Mouse (Mus musculus) intestine, postnatal 0 days (tissue): ENCODE measurements around the gene Maml3. TPM values are rescaled to one million over a fixed set of nuclear protein-coding genes. Genes with fewer than 3 reads are reported as not detected.

ENCODE experiments used
- ATAC-seq: fragments of 200-750 bp; cut with Nextera tagmentation; 2 replicates; pipeline ENCODE4 v1.8.0; 2017; ENCODE audit warnings: mild to moderate bottlenecking, moderate TSS enrichment, moderate library complexity
- H3K27ac ChIP-seq: fragments of 300-500 bp; sonication (generic); 2 replicates; pipeline ENCODE4 v1.5.1; 2014; ENCODE audit warnings: mild to moderate bottlenecking, low read depth, low read length, moderate library complexity
- H3K27me3 ChIP-seq: fragments of 300-500 bp; sonication (generic); replicated peaks from 2 replicates; pipeline ENCODE4 v1.6.1; 2014; ENCODE audit warnings: low read length, mixed read lengths; ENCODE audit not compliant: control insufficient read depth, insufficient read depth
- H3K36me3 ChIP-seq: fragments of 300-500 bp; sonication (generic); 2 replicates; pipeline ENCODE4 v1.6.1; 2014; ENCODE audit warnings: mild to moderate bottlenecking, moderate library complexity; ENCODE audit not compliant: control insufficient read depth, insufficient read depth
- H3K4me1 ChIP-seq: fragments of 300-500 bp; sonication (generic); replicated peaks from 2 replicates; pipeline ENCODE4 v1.6.1; 2014; ENCODE audit warnings: antibody characterized with exemption, low read length, mixed read lengths; ENCODE audit not compliant: control insufficient read depth, insufficient read depth
- H3K4me2 ChIP-seq: fragments of 300-500 bp; sonication (generic); replicated peaks from 2 replicates; pipeline ENCODE4 v1.6.1; 2014; ENCODE audit warnings: low read depth, mild to moderate bottlenecking, moderate library complexity
- H3K4me3 ChIP-seq: fragments of 300-500 bp; sonication (generic); 2 replicates; pipeline ENCODE4 v1.5.1; 2014; ENCODE audit warnings: low read depth, low read length
- H3K9ac ChIP-seq: fragments of 300-500 bp; sonication (generic); 2 replicates; pipeline ENCODE4 v1.6.1; 2014; ENCODE audit warnings: mild to moderate bottlenecking, low read depth, low read length
- H3K9me3 ChIP-seq: fragments of 300-500 bp; sonication (generic); 2 replicates; pipeline ENCODE4 v1.6.1; 2016; ENCODE audit warnings: mixed run types; ENCODE audit not compliant: control insufficient read depth
- CTCF ChIP-seq: sonication (generic); IDR thresholded peaks from 2 replicates; pipeline ENCODE4 v1.5.1; 2016; ENCODE audit warnings: low read depth, mild to moderate bottlenecking, control low read depth, antibody characterized with exemption, moderate library complexity
- WGBS: fragments of 180-500 bp; shearing (Covaris S2); extraction: QIAGEN DNeasy Blood & Tissue Kit; methylation state at CpG from one replicate; pipeline ENCODE4 v1.1.7; 2014; 5-methylcytosine and 5-hydroxymethylcytosine counted together
- polyA plus RNA-seq: library from polyadenylated mRNA; unstranded; fragments of >200 nt; fragmentation: Nextera tagmentation; extraction: Ambion mirVana; gene quantifications from 2 replicates; pipeline ENCODE4 v1.2.1, GENCODE M21; 2015

Maml3 gene
- polyA plus RNA-seq, 1 experiment from 2014 or later = 2.0 TPM

DNA sequence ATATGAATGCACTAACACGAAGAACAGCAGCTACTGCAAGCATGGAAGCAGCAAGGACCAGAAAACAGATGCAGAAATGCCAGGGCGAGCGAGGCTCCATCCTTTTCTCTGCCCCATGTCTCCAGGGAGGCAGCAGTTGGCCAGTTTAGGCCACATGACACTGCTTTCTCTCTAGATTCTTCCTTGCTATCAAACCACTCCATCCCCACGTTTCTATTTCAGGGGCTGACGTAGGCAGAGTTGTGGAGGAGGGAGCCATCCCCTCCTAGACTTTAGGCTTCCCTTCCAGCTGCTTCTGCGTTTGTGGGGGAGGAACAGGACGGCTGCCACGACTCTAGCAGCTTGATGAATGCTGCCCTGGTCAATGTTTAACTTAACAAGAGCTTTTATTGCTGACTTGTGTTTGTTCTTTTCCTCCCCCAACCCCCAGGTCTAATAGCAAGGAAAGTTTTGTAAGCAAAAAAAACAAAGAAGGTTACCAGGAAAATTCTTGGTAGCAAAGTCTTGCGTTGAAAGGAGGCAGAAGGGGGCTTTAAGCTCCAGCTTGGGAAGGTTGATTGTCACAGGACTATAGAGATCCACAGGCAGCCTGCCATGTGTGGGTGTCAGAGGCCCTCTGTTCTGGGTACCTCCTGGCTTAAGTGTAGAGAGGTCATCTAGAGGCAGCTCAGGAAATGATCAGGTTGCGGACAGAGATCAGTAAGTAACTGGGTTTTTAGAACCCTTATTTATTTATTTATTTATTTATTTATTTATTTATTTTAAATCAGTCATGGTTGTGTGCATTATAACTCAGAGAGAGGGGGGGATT is 188.6 kb downstream of the Maml3 start:
- ATAC-seq = peak; percentile 80
- H3K9ac ChIP-seq = no peak overlapping the region
- no peak for TF ChIP-seq CTCF
- H3K9me3 ChIP-seq = no peaks in the 10 kb centered on the region
- peak overlapping the region; percentile 59 for H3K4me2 ChIP-seq
- H3K4me1 ChIP-seq = peaks cover 10% of the 10 kb centered on the region
- H3K27me3 ChIP-seq = no peaks in the 10 kb centered on the region
- peak overlapping the region; percentile 16; the same call in 1 of the 2 replicates for H3K4me3 ChIP-seq
- WGBS = 11% methylated on average over 10 of the region's 10 CpGs
- peak overlapping the region; percentile 66 for H3K27ac ChIP-seq
- H3K36me3 ChIP-seq = no peaks in the 10 kb centered on the region

DNA sequence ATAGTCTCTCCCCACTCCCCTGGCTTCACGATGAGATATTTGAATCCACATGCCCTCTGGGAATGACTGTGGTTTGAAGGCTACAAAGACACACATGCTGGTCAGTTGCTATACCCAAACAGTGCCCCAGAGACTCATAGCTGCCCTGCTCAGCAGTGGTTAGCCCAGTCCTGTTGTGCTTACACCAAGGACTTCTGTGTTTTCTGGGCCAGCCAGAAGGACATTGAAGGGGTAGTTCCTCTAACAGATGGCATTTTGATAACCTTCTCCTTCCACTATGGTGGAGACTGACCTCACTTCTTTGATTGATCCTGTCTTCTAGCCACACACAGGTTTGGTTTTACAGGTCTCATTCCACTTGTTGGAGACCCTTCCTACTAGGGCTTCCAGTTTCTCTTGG is 189.5 kb downstream of the Maml3 start:
- no peak for ATAC-seq
- WGBS = 78% methylated on average over 1 of the region's 1 CpGs
- Histone ChIP-seq H3K36me3 (no peaks in the 10 kb centered on the region), H3K9ac (no peak overlapping the region), H3K4me3 (no peak overlapping the region), H3K9me3 (no peaks in the 10 kb centered on the region), H3K4me1 (peaks cover 10% of the 10 kb centered on the region), H3K27me3 (no peaks in the 10 kb centered on the region), H3K27ac (peak overlapping the region; percentile 66; the same call in 1 of the 2 replicates), H3K4me2 (no peak overlapping the region)
- no peak for TF ChIP-seq CTCF

DNA sequence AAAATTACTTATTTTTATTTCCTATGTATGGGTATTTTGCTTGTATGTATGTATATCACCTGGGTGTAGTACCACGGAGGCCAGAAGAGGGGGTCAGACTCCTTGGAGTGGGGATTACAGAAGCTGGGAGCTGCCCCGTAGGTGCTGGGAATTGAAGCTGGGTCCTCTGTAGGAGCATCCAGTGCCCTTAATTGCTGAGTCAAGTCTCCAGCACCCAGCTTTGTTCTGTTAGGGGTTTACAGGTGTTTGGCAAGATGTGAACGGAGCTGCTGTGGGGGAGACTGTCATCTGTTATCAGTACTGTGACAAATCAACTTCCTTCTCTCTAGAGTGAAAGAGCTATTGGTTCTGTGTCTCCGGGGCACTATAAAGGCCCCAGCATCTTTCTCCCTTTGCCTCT is 190.0 kb downstream of the Maml3 start:
- no peak for ATAC-seq
- Histone ChIP-seq H3K4me1 (peaks cover 10% of the 10 kb centered on the region), H3K9ac (no peak overlapping the region), H3K27ac (no peak overlapping the region), H3K4me2 (no peak overlapping the region), H3K36me3 (no peaks in the 10 kb centered on the region), H3K9me3 (no peaks in the 10 kb centered on the region), H3K4me3 (no peak overlapping the region), H3K27me3 (no peaks in the 10 kb centered on the region)
- TF ChIP-seq CTCF = peak; percentile 28; the same call in 1 of the 2 replicates
- 59% methylated on average over 4 of the region's 4 CpGs for WGBS

DNA sequence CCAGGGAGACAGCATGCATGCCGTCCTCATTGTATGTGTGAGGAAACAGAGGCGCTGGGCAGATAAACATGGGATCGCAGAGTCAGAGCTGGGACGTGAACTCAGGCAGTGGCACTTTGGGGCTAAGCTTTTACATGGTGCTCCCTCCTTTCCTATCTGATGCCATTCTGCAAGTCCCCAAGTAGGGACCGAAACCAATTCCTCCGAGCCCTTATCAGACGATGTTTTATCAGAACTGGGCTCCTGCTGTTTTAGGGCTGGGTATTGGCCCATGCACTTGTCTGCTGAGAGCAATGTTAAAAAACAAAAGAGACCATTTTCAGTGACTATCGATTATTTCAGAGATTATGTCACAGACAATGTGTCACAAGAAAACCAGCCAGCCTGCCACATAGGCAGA is 191.4 kb downstream of the Maml3 start:
- H3K36me3 ChIP-seq = no peaks in the 10 kb centered on the region
- no peaks in the 10 kb centered on the region for H3K27me3 ChIP-seq
- no peak overlapping the region for H3K9ac ChIP-seq
- H3K4me3 ChIP-seq = no peak overlapping the region
- no peak for TF ChIP-seq CTCF
- WGBS = 78% methylated on average over 8 of the region's 8 CpGs
- peaks cover 10% of the 10 kb centered on the region for H3K4me1 ChIP-seq
- ATAC-seq = no peak
- no peaks in the 10 kb centered on the region for H3K9me3 ChIP-seq
- no peak overlapping the region for H3K4me2 ChIP-seq
- no peak overlapping the region for H3K27ac ChIP-seq

DNA sequence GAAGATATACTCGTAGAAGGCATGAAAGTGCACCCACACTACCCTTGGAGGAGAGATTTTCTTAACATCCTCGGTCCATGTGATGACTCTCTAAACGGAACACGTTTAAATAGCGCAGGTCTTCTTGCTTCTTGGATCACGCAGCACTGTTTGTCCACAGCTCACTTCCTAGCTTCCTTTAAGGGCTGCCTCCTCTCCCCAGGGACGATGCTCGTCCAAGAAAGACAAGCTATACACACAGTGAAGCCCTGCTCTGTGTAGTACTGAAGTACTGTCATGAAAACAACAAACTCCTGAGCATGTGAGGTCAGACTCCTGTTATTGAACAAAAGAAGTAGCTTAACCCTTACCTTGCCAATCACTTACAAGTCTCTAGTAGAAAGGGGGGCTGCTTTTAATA is 192.7 kb downstream of the Maml3 start:
- Histone ChIP-seq H3K4me3 (no peak overlapping the region), H3K9ac (no peak overlapping the region), H3K27ac (no peak overlapping the region), H3K4me1 (peaks cover 10% of the 10 kb centered on the region), H3K9me3 (no peaks in the 10 kb centered on the region), H3K27me3 (no peaks in the 10 kb centered on the region), H3K4me2 (no peak overlapping the region), H3K36me3 (no peaks in the 10 kb centered on the region)
- WGBS = 51% methylated on average over 8 of the region's 8 CpGs
- TF ChIP-seq CTCF = no peak
- ATAC-seq = no peak

DNA sequence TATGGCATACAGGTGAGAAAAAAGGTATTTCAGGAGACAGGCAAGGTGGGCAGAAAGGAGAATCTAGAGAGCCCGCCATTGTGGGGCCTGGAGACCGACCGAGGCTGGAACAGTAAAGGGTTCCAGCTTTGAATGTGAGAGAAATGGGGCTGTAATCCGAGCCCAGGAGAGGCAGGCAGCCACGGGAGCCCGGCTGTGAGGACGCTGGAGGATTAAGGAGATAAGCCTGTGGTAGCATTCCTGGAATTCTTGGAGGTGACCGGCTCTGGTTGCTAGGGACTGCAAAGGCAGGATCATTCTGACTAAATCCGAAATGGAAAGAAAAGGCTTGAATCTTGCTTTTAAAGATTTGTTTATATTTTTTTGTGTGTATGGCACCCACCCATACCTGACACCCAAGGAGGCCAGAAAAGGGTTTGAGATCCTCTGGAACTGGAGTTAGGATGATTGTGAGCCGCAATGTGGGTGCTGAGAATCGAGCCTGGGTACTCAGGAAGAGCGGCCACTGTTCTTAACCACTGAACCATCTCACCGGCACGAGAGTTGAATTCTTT is 196.4 kb downstream of the Maml3 start:
- H3K4me1 ChIP-seq = no peaks in the 10 kb centered on the region
- TF ChIP-seq CTCF = no peak
- H3K9me3 ChIP-seq = no peaks in the 10 kb centered on the region
- no peaks in the 10 kb centered on the region for H3K36me3 ChIP-seq
- WGBS = 43% methylated on average over 14 of the region's 14 CpGs
- H3K4me2 ChIP-seq = no peak overlapping the region
- H3K9ac ChIP-seq = no peak overlapping the region
- H3K27me3 ChIP-seq = no peaks in the 10 kb centered on the region
- H3K27ac ChIP-seq = no peak overlapping the region
- ATAC-seq = no peak
- H3K4me3 ChIP-seq = no peak overlapping the region
